In the genomic region with DNA sequence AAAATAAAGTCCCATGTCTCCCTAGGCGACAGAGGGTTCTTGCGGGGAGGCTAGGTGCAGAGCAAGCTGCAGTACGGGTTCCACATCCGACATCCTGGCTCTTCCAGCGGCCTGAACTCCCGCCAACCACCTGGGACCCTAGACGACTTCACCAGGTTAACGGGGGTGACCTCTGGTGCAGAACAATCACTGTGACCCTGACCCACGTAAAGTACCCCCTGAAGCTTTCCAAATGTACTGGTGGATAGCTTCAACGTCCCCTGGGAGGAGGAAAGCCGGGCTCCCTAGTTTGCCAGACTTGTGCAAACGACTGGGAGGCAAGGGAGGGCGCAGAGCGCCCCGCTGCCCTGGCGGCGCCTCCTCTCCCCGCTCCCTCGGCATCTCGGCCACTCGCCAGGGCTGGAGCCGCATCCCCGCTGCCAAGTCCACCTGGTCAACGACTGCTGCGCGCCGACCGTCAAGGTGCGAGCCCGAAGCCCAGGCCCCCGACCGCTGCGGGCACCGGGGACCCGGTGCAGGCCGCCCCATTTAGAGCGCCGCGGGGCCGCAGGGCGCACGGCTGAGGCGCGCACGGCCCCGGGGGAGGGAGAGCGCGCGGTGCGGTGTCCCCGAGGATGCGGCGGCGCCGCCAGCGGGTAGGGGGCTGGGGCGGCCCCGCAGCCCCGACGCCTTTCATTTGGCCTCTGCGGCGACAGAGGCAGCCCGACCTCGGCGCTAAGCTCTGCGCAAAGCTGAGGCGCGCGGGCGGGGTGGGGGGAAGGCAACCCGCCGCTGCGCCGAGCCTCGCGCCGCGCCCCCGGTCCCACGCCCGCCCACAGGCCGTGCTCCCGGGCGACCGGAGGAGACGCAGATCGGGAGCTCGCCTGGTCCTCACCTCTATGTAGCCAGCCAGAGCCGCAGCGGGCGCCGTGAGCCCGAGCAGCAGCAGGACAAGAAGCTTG, we compare ENCODE assay signal across 8 mouse cellular contexts. TPM values are rescaled to one million over a fixed set of nuclear protein-coding genes. Genes with fewer than 3 reads are reported as not detected.
DNase-seq lines count a peak whose midpoint lies in the region; ATAC-seq and TF ChIP-seq lines count a peak whose summit lies in the region.

No protein-coding gene starts in this region.

- no peaks in the 10 kb centered on the region for H3K27me3 ChIP-seq in Patski
- no peaks in the 10 kb centered on the region for H3K27me3 ChIP-seq in forebrain, embryonic 15.5 days

- CTCF ChIA-PET in Patski (lab: Charles Lee), result no interaction called here

- H3K4me2 ChIP-seq in forebrain, embryonic 15.5 days (replicated peaks), result peak overlapping the region; percentile 81

- peak overlapping the region; percentile 89 for H3K9ac ChIP-seq in forebrain, embryonic 15.5 days (replicated peaks)

- peaks cover 49% of the 10 kb centered on the region for H3K79me2 ChIP-seq in macrophage (ENCODE audit: inconsistent target)

- POLR2A ChIA-PET in Patski (lab: Charles Lee), result interaction anchor here (0.6 to 2.3 kb wide), 6 partner anchors 12 to 1025 kb away, joined by 3 to 12 read pairs (median 4); partner anchors contain the start of gene Prdm10

- H3K27ac ChIP-seq in forebrain, embryonic 15.5 days (replicated peaks), result peak overlapping the region; percentile 93
- no peak overlapping the region for H3K27ac ChIP-seq in macrophage

- WGBS in forebrain, embryonic 15.5 days, result under 1% methylated on average over 81 of the region's 93 CpGs
- under 1% methylated on average over 92 of the region's 93 CpGs for WGBS in macrophage (ENCODE audit: missing documents)

- no peak for DNase-seq in Patski (ENCODE audit: low read depth, low spot score)
- DNase-seq in cerebellum, adult 11-12 months, result peak; percentile 83
- DNase-seq in heart, postnatal 4 days, result peak; percentile 67
- peak; percentile 26 to 29 for DNase-seq in layer of hippocampus, postnatal 14 days (ENCODE audit: low spot score in 2 of 2)
- DNase-seq in right cerebral cortex, postnatal 4 days, result peak; percentile 54

- H3K4me3 ChIP-seq in forebrain, embryonic 15.5 days, result peak overlapping the region; percentile 98
- H3K4me3 ChIP-seq in macrophage (ENCODE audit: inconsistent target), result peak overlapping the region; percentile 50

- no peak for TF ChIP-seq CTCF in Patski (IDR thresholded peaks at IDR 0.05)

- in situ Hi-C loops in Patski (cut with MboI; ENCODE audit: low pct_unique_long_range_greater_than_20kb), result no loop called here

- no peaks in the 10 kb centered on the region for H3K36me3 ChIP-seq in forebrain, embryonic 15.5 days
- H3K36me3 ChIP-seq in macrophage (ENCODE audit: inconsistent target), result no peaks in the 10 kb centered on the region

- ATAC-seq in Patski, result peak; percentile 36
- ATAC-seq in forebrain, embryonic 15.5 days (replicated peaks), result peak; percentile 62
- ATAC-seq in megakaryocyte progenitor cell, adult 5-6 weeks (replicated peaks; ENCODE audit: poor library complexity), result no peak

- peaks cover 36% of the 10 kb centered on the region for H3K4me1 ChIP-seq in forebrain, embryonic 15.5 days

- no peaks in the 10 kb centered on the region for H3K9me3 ChIP-seq in forebrain, embryonic 15.5 days

RNA-seq across cellular contexts. Expression of gene Aplp2, which starts 0.6 kb away (rescaled TPM):
- polyA plus RNA-seq in Patski (2021), result 755 TPM
- 210 and 227 TPM in 2 replicates for polyA plus RNA-seq in forebrain, embryonic 15.5 days (2015; fragmentation: Nextera tagmentation; extraction: Ambion mirVana)
- 100 to 1,000 TPM; 311 to 312 TPM for total RNA-seq in heart, postnatal 4 days (2021)
- 100 to 1,000 TPM; 441 to 464 TPM for total RNA-seq in layer of hippocampus, postnatal 14 days (2021)
- total RNA-seq in macrophage (2018; cell fraction: chromatin; rRNA removed), result 100 to 1,000 TPM; 101 to 757 (median 226) TPM
- total RNA-seq in macrophage (2018; cell fraction: cytosol; rRNA removed), result 1,000 to 10,000 TPM in 1 of 26 experiments, 100 to 1,000 TPM in 25; 168 to 1,050 (median 432) TPM
- 1,000 to 10,000 TPM in 5 of 26 experiments, 100 to 1,000 TPM in 21; 283 to 1,667 (median 734) TPM for total RNA-seq in macrophage (2018; cell fraction: nucleus; rRNA removed)
- 523 to 1,267 TPM (median 707 TPM) in 3 replicates for polyA plus RNA-seq in macrophage (2018)
- total RNA-seq in megakaryocyte progenitor cell, adult 5-6 weeks (2015), result 31.2 and 54.0 TPM in 2 replicates
- total RNA-seq in megakaryocyte progenitor cell, adult 5-6 weeks (2017), result 36.9 and 71.1 TPM in 2 replicates

Comparison
In these comparisons a context has a peak if more than half of its experiments do, and no peak if none do; other contexts are left out.
1. RNA of gene Aplp2, which starts 0.6 kb away (total RNA-seq): 441 to 464 TPM in layer of hippocampus, postnatal 14 days and 311 to 312 TPM in heart, postnatal 4 days; 31.2 to 71.1 TPM in megakaryocyte progenitor cell, adult 5-6 weeks; every median in the first group is over 4 times any median in the second.